12 mouse cellular contexts compared by ENCODE assay signal in the genomic region with DNA sequence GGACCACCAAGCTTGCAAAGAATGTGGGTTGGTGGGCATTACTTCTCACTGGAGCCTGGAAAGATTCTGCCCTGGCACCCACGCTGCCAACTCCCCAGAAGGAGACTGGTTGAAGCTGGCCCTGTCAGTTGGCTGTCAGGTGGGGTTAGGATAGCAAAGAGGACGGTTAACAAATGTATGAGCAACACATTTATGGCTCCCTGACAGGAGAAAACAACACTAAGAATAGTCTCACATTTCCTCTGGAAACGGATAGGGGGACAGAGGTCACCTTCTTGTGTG.
DNase-seq lines count a peak whose midpoint lies in the region; ATAC-seq and TF ChIP-seq lines count a peak whose summit lies in the region.
"Had no signal": no experiment of that assay in that cellular context is flagged by ENCODE, and none has a peak within 500 bp of the region (broad histone marks: within the 10 kb centered on the region; RNA-seq: fewer than 3 reads in every experiment).

No protein-coding gene starts in this region.

- no peak overlapping the region for H3K27ac ChIP-seq in hindbrain, embryonic 15.5 days (replicated peaks)
- no peak overlapping the region for H3K27ac ChIP-seq in hindbrain, embryonic 12.5 days
- H3K27ac ChIP-seq in midbrain, embryonic 14.5 days (replicated peaks; ENCODE audit: low read depth, low read length) = no peak overlapping the region
- no peak overlapping the region for H3K27ac ChIP-seq in midbrain, embryonic 15.5 days
- H3K27ac ChIP-seq in olfactory bulb, adult 2 months (ENCODE audit: insufficient read depth, low read depth, low read length) = no peak overlapping the region
- H3K27ac ChIP-seq: forebrain, embryonic 12.5 days; liver, embryonic 14.5 days; neural tube, embryonic 12.5 days had no signal

- TF ChIP-seq POLR2A in olfactory bulb, adult 2 months (IDR thresholded peaks at IDR 0.05; ENCODE audit: insufficient read depth, low read depth, low read length) = no peak

- 0 out of 2 replicates have a peak, but pooled peaks cover 5% of the 10 kb centered on the region for H3K27me3 ChIP-seq in hindbrain, embryonic 15.5 days
- H3K27me3 ChIP-seq in hindbrain, embryonic 12.5 days = no peaks in the 10 kb centered on the region; the same call in 1 of the 2 replicates
- H3K27me3 ChIP-seq in midbrain, embryonic 14.5 days (ENCODE audit: control insufficient read depth, insufficient read depth, low read length) = peaks cover 13% of the 10 kb centered on the region; the same call in 1 of the 2 replicates
- H3K27me3 ChIP-seq in midbrain, embryonic 15.5 days (replicated peaks) = 0 out of 2 replicates have a peak, but pooled peaks cover 4% of the 10 kb centered on the region

- H3K9me3 ChIP-seq in hindbrain, embryonic 15.5 days = no peaks in the 10 kb centered on the region
- H3K9me3 ChIP-seq in hindbrain, embryonic 12.5 days (replicated peaks) = no peaks in the 10 kb centered on the region
- H3K9me3 ChIP-seq in midbrain, embryonic 14.5 days (ENCODE audit: control insufficient read depth, low read length) = no peaks in the 10 kb centered on the region
- no peaks in the 10 kb centered on the region for H3K9me3 ChIP-seq in midbrain, embryonic 15.5 days
- H3K9me3 ChIP-seq: forebrain, embryonic 12.5 days; heart, embryonic 13.5 days; neural tube, embryonic 12.5 days had no signal

- H3K4me1 ChIP-seq in hindbrain, embryonic 15.5 days (replicated peaks) = 0 out of 2 replicates have a peak, but pooled peaks cover 2% of the 10 kb centered on the region
- no peaks in the 10 kb centered on the region for H3K4me1 ChIP-seq in hindbrain, embryonic 12.5 days
- peaks cover 3% of the 10 kb centered on the region; the same call in 1 of the 2 replicates for H3K4me1 ChIP-seq in midbrain, embryonic 14.5 days (ENCODE audit: control insufficient read depth, insufficient read depth, low read length)
- 0 out of 2 replicates have a peak, but pooled peaks cover 2% of the 10 kb centered on the region for H3K4me1 ChIP-seq in midbrain, embryonic 15.5 days
- peaks cover 2% of the 10 kb centered on the region; the same call in 1 of the 2 replicates for H3K4me1 ChIP-seq in olfactory bulb, adult 2 months (ENCODE audit: control insufficient read depth, insufficient read depth, low read length)
- H3K4me1 ChIP-seq: forebrain, embryonic 12.5 days; neural tube, embryonic 12.5 days had no signal

- H3K36me3 ChIP-seq in hindbrain, embryonic 15.5 days = no peaks in the 10 kb centered on the region
- H3K36me3 ChIP-seq in hindbrain, embryonic 12.5 days = no peaks in the 10 kb centered on the region
- no peaks in the 10 kb centered on the region for H3K36me3 ChIP-seq in midbrain, embryonic 14.5 days (ENCODE audit: control insufficient read depth, insufficient read depth, low read length)
- no peaks in the 10 kb centered on the region for H3K36me3 ChIP-seq in midbrain, embryonic 15.5 days (replicated peaks)
- H3K36me3 ChIP-seq: forebrain, embryonic 12.5 days; heart, embryonic 13.5 days; neural tube, embryonic 12.5 days had no signal

- H3K4me2 ChIP-seq in hindbrain, embryonic 15.5 days = no peak overlapping the region
- H3K4me2 ChIP-seq in hindbrain, embryonic 12.5 days (replicated peaks) = no peak overlapping the region
- no peak overlapping the region for H3K4me2 ChIP-seq in midbrain, embryonic 14.5 days (ENCODE audit: low read length)
- H3K4me2 ChIP-seq in midbrain, embryonic 15.5 days = no peak overlapping the region
- H3K4me2 ChIP-seq: forebrain, embryonic 12.5 days; heart, embryonic 13.5 days; hindbrain, embryonic 14.5 days had no signal

- TF ChIP-seq CTCF in olfactory bulb, adult 2 months (IDR thresholded peaks at IDR 0.05; ENCODE audit: insufficient read depth, low read depth, low read length) = peak; percentile 34; the same call in 1 of the 2 replicates

- 35% methylated on average over 3 of the region's 3 CpGs for whole genome bisulfite sequencing in hindbrain, embryonic 15.5 days
- WGBS in hindbrain, embryonic 12.5 days = 38% methylated on average over 3 of the region's 3 CpGs
- 30% methylated on average over 3 of the region's 3 CpGs for WGBS in midbrain, embryonic 14.5 days
- 34% methylated on average over 3 of the region's 3 CpGs for WGBS in midbrain, embryonic 15.5 days
- 20% methylated on average over 3 of the region's 3 CpGs for WGBS in olfactory bulb, adult 2 months

- ATAC-seq in frontal cortex, adult (ENCODE audit: low TSS enrichment) = peak; percentile 44
- peak; percentile 63 for ATAC-seq in hindbrain, embryonic 15.5 days (ENCODE audit: low FRiP score, low read depth)
- no peak for ATAC-seq in hindbrain, embryonic 12.5 days (ENCODE audit: low FRiP score)
- peak; percentile 27; the same call in 1 of the 2 replicates for ATAC-seq in midbrain, embryonic 14.5 days (ENCODE audit: low FRiP score, low TSS enrichment)
- no peak; the same call in 1 of the 2 replicates for ATAC-seq in midbrain, embryonic 15.5 days (replicated peaks)

- no peak overlapping the region for H3K9ac ChIP-seq in hindbrain, embryonic 15.5 days
- H3K9ac ChIP-seq in hindbrain, embryonic 12.5 days = no peak overlapping the region
- H3K9ac ChIP-seq in midbrain, embryonic 14.5 days (replicated peaks; ENCODE audit: low read length) = no peak overlapping the region
- H3K9ac ChIP-seq in midbrain, embryonic 15.5 days = no peak overlapping the region
- H3K9ac ChIP-seq: hindbrain, embryonic 14.5 days; liver, embryonic 14.5 days; neural tube, embryonic 12.5 days had no signal

- DNase-seq in frontal cortex, postnatal 10 days (ENCODE audit: low spot score in 2 of 2) = no peak
- DNase-seq in midbrain, embryonic 14.5 days = no peak

- H3K4me3 ChIP-seq in hindbrain, embryonic 15.5 days = no peak overlapping the region
- H3K4me3 ChIP-seq in hindbrain, embryonic 12.5 days = no peak overlapping the region
- H3K4me3 ChIP-seq in midbrain, embryonic 14.5 days (replicated peaks; ENCODE audit: low read depth, low read length) = no peak overlapping the region
- no peak overlapping the region for H3K4me3 ChIP-seq in midbrain, embryonic 15.5 days
- H3K4me3 ChIP-seq in olfactory bulb, adult 2 months (ENCODE audit: insufficient read depth, low read depth, low read length) = no peak overlapping the region
- H3K4me3 ChIP-seq: forebrain, embryonic 12.5 days; heart, embryonic 13.5 days; neural tube, embryonic 12.5 days had no signal

Comparison
In these comparisons a context has a peak if more than half of its experiments do, and no peak if none do; other contexts are left out.
1. ATAC-seq: peak in frontal cortex, adult (single experiment), hindbrain, embryonic 15.5 days (single experiment) and midbrain, embryonic 14.5 days (single experiment); none in hindbrain, embryonic 12.5 days (single experiment) and midbrain, embryonic 15.5 days (single experiment).